Mouse (Mus musculus) ES-CJ7 (cell line): Measurements from ENCODE around the gene Vmn1r124.
"Not testable (repeated sequence)": the region's sequence is repeated elsewhere in the genome, so short reads cannot be mapped to it uniquely, and the experiment has no call there.

Experiments
- DNase-seq: peaks from one replicate; pipeline ENCODE4 v3.0.0; 2011; ENCODE audit warnings: low read depth, low spot score

Vmn1r124 gene

GRCm38 (mm10) chr7:21260517-21260916, at the start of gene Vmn1r124:
Gene Vmn1r124 (minus strand): TSS chr7:21260617.
- not testable (repeated sequence) for DNase-seq

- not testable (repeated sequence) for DNase-seq
Observed at GRCm38 (mm10) chr7:21301367-21301766, 41.0 kb upstream of the Vmn1r124 start, which contains the start of gene Vmn1r126. Gene Vmn1r126 (minus strand): TSS chr7:21301467.

GRCm38 (mm10) chr7:21271879-21272278, 11.5 kb upstream of the Vmn1r124 start, which contains the start of gene Vmn1r125:
Gene Vmn1r125 (plus strand): TSS chr7:21272179.
- not testable (repeated sequence) for DNase-seq
